Mouse (Mus musculus) midbrain, embryonic 11.5 days (tissue): ENCODE measurements around the gene Arhgap32. TPM values are rescaled to one million over a fixed set of nuclear protein-coding genes. Genes with fewer than 3 reads are reported as not detected.
A peak's percentile ranks its signal among the peaks of the same experiment; 100 is the strongest.

Source experiments
- ATAC-seq: fragments of 200-750 bp; cut with Nextera tagmentation; 2 replicates; pipeline ENCODE4 v1.8.0; 2017; ENCODE audit warnings: moderate TSS enrichment, moderate library complexity; ENCODE audit not compliant: low FRiP score
- DNase-seq: peaks from one replicate; pipeline ENCODE4 v3.0.0; 2015; ENCODE audit warnings: low spot score; ENCODE audit errors: missing footprints
- H3K27ac ChIP-seq: fragments of 300-500 bp; sonication (generic); 2 replicates; pipeline ENCODE4 v1.5.1; 2014; ENCODE audit warnings: low read depth, low read length
- H3K27me3 ChIP-seq: fragments of 300-500 bp; sonication (generic); 2 replicates; pipeline ENCODE4 v1.6.1; 2014; ENCODE audit warnings: mild to moderate bottlenecking, low read length, moderate library complexity, mixed read lengths; ENCODE audit not compliant: control insufficient read depth, insufficient read depth
- H3K36me3 ChIP-seq: fragments of 300-500 bp; sonication (generic); 2 replicates; pipeline ENCODE4 v1.6.1; 2014; ENCODE audit warnings: mild to moderate bottlenecking, low read length, moderate library complexity, mixed read lengths; ENCODE audit not compliant: control insufficient read depth, insufficient read depth
- H3K4me1 ChIP-seq: fragments of 300-500 bp; sonication (generic); 2 replicates; pipeline ENCODE4 v1.6.1; 2014; ENCODE audit warnings: low read length; ENCODE audit not compliant: control insufficient read depth, insufficient read depth
- H3K4me2 ChIP-seq: fragments of 300-500 bp; sonication (generic); 2 replicates; pipeline ENCODE4 v1.6.1; 2014; ENCODE audit warnings: mild to moderate bottlenecking, moderate library complexity
- H3K4me3 ChIP-seq: fragments of 300-500 bp; sonication (generic); 2 replicates; pipeline ENCODE4 v1.5.1; 2014; ENCODE audit warnings: low read depth, low read length
- H3K9ac ChIP-seq: fragments of 300-500 bp; sonication (generic); 2 replicates; pipeline ENCODE4 v1.6.1; 2014; ENCODE audit warnings: low read length
- H3K9me3 ChIP-seq: fragments of 300-500 bp; sonication (generic); 2 replicates; pipeline ENCODE4 v1.6.1; 2016; ENCODE audit warnings: low read length; ENCODE audit not compliant: control insufficient read depth
- WGBS: fragments of 180-500 bp; shearing (Covaris S2); extraction: QIAGEN DNeasy Blood & Tissue Kit; methylation state at CpG from one replicate; pipeline ENCODE4 v1.1.7; 2014; 5-methylcytosine and 5-hydroxymethylcytosine counted together
- polyA plus RNA-seq: library from polyadenylated mRNA; unstranded; fragments of >200 nt; fragmentation: Nextera tagmentation; extraction: Ambion mirVana; gene quantifications from 2 replicates; pipeline ENCODE4 v1.2.1, GENCODE M21; 2014

Gene Arhgap32
- polyA plus RNA-seq, 1 experiment from 2014 or later, result 7.2 TPM

DNA sequence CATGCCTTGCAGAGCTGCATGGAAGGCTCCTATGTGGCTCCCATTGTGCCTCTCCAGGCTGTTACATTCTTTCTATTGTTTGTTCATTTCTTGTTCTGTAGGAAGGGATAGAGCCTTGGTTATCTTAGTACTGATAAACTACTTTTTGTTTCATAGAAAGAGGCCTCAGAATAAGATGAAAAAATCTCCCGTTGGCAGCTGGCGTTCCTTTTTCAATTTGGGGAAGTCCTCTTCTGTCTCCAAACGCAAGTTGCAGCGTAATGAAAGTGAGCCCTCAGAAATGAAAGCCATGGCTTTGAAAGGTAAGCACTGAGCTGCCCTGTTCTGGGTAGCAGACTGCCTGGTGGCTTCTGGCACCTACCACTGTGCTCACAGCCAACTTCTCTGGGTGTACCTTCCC lies 134.6 kb downstream of the Arhgap32 start:
- 90% methylated on average over 4 of the region's 4 CpGs for WGBS
- Histone ChIP-seq H3K9me3 (no peaks in the 10 kb centered on the region), H3K4me2 (no peak overlapping the region), H3K9ac (no peak overlapping the region), H3K27me3 (no peaks in the 10 kb centered on the region), H3K27ac (no peak overlapping the region), H3K4me1 (no peaks in the 10 kb centered on the region), H3K36me3 (peaks cover 9% of the 10 kb centered on the region), H3K4me3 (no peak overlapping the region)
- no peak for ATAC-seq
- DNase-seq, result no peak

DNA sequence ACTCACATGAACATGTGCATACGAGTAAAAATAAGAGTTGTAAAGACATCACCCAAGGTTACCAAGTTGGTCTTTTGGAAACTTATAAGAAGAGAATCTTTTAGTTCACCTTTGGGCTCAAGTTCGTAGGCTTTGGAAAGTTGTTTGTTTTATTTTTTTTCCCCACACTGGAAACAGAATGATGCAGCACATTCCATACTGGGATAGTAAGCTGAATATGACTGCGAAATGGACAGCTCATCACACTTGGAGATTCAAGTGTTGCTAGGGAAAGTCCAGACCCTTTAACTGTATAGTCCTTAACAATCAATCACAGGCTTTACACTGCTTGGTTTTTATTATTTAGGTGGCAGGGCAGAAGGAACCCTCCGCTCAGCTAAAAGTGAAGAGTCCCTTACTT lies 137.8 kb downstream of the Arhgap32 start:
- DNase-seq (no peak), ATAC-seq (no peak)
- Histone ChIP-seq H3K4me3 (no peak overlapping the region), H3K4me1 (no peaks in the 10 kb centered on the region), H3K4me2 (no peak overlapping the region), H3K9ac (no peak overlapping the region), H3K27me3 (no peaks in the 10 kb centered on the region), H3K27ac (no peak overlapping the region), H3K9me3 (no peaks in the 10 kb centered on the region), H3K36me3 (peaks cover 15% of the 10 kb centered on the region)
- WGBS, result 90% methylated on average over 4 of the region's 4 CpGs

DNA sequence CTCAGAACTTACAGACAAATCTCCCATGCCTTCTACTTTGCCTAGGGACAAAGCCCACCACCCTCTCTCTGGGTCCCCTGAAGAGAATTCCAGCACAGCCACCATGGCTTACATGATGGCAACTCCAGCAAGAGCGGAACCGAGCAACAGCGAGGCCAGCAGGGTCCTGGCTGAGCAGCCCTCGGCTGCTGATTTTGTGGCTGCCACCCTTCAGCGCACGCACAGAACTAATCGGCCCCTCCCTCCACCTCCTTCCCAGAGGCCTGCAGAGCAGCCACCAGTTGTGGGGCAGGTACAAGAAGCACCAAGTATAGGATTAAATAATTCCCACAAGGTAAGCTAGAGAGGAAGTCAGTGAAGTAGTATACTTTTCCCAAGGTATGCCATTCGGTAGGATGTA lies 141.4 kb downstream of the Arhgap32 start:
- DNase-seq, result no peak

DNA sequence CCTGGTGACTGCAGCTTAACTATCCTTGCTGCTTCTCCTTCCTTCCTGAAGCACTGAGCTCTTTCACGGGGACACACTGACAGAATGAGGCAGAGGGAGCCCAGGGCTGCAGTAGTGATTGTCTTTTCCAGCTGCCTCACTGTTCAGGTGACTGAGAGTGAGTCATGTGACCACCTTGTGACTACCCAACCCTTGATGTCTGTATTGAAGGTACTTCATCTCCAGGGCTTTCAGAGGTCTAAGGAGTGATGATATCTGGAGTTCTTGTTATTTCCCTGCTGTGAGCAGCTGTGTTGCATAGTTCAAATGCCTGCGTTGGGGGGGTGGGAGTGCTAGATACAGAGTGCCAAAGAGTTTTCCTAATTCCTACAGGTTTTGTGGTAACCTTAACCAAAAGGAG lies 141.9 kb downstream of the Arhgap32 start:
- 73% methylated on average over 2 of the region's 2 CpGs for WGBS
- Histone ChIP-seq H3K4me1 (no peaks in the 10 kb centered on the region), H3K36me3 (peaks cover 18% of the 10 kb centered on the region), H3K4me3 (no peak overlapping the region), H3K4me2 (no peak overlapping the region), H3K27me3 (no peaks in the 10 kb centered on the region), H3K9ac (no peak overlapping the region), H3K9me3 (no peaks in the 10 kb centered on the region), H3K27ac (no peak overlapping the region)
- DNase-seq (no peak), ATAC-seq (no peak)

More for the DNA sequence above, 141.4 kb downstream of the Arhgap32 start:
- peaks cover 18% of the 10 kb centered on the region for H3K36me3 ChIP-seq
- H3K4me2 ChIP-seq, result no peak overlapping the region
- no peak for ATAC-seq
- no peaks in the 10 kb centered on the region for H3K4me1 ChIP-seq
- WGBS, result 53% methylated on average over 8 of the region's 8 CpGs
- no peak overlapping the region for H3K9ac ChIP-seq
- H3K27me3 ChIP-seq, result no peaks in the 10 kb centered on the region
- no peaks in the 10 kb centered on the region for H3K9me3 ChIP-seq
- no peak overlapping the region for H3K27ac ChIP-seq
- no peak overlapping the region for H3K4me3 ChIP-seq

DNA sequence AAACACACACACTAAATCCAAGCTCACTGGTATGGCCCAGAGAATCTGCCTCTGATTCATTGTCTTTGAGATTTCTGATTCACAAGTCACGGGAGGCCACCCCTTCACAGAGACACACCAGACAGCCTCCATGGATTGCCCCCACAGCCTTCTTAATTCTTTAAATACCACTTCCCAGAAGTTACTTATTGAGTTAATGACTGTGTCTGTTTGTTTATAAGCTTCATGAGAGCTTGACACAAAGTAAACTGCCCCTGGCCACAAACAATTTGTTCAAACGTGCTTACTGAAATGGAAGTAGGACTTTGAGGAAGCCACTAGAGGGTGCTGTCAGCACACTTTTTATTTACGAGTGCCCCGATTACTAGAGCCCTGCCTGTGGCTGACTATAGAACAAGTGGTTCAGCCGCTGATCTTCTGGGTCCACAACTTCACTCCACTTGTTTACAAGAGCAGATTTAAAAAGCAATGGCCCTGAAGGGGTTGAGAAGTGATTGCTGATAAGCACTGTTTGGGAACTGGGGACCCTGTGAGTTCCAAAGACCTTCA lies 156.0 kb downstream of the Arhgap32 start:
- DNase-seq (peak; percentile 93), ATAC-seq (peak; percentile 58; the same call in 1 of the 2 replicates)
- WGBS, result 14% methylated on average over 5 of the region's 5 CpGs
- no peak overlapping the region for H3K4me2 ChIP-seq
- H3K27me3 ChIP-seq, result no peaks in the 10 kb centered on the region
- H3K27ac ChIP-seq, result no peak overlapping the region
- H3K4me3 ChIP-seq, result no peak overlapping the region
- no peaks in the 10 kb centered on the region for H3K4me1 ChIP-seq
- no peaks in the 10 kb centered on the region for H3K36me3 ChIP-seq
- H3K9me3 ChIP-seq, result no peaks in the 10 kb centered on the region
- no peak overlapping the region for H3K9ac ChIP-seq

DNA sequence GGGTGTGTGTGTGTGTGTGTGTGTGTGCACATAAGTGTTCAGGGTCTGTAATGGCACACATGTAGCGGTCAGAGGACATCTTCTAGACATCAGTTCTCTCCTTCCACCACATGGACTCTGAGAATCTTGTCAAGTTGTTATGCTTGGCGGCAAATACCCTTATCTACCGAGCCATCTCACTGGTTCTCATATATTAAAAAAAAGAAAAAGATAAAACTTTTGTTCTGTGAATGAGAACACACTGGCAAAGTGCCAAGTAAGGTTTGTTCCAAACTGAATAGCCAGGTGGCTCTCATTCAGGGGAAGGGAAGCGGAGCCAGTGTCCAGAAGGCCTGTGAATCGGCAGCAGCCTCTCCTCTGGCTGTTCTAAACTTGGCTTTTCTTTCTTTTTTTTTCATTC lies 162.1 kb downstream of the Arhgap32 start:
- no peak overlapping the region for H3K27ac ChIP-seq
- H3K9ac ChIP-seq, result no peak overlapping the region
- no peak overlapping the region for H3K4me2 ChIP-seq
- 93% methylated on average over 5 of the region's 5 CpGs for WGBS
- no peaks in the 10 kb centered on the region for H3K36me3 ChIP-seq
- H3K9me3 ChIP-seq, result no peaks in the 10 kb centered on the region
- ATAC-seq (no peak), DNase-seq (no peak)
- H3K27me3 ChIP-seq, result no peaks in the 10 kb centered on the region
- H3K4me1 ChIP-seq, result no peaks in the 10 kb centered on the region
- no peak overlapping the region for H3K4me3 ChIP-seq

DNA sequence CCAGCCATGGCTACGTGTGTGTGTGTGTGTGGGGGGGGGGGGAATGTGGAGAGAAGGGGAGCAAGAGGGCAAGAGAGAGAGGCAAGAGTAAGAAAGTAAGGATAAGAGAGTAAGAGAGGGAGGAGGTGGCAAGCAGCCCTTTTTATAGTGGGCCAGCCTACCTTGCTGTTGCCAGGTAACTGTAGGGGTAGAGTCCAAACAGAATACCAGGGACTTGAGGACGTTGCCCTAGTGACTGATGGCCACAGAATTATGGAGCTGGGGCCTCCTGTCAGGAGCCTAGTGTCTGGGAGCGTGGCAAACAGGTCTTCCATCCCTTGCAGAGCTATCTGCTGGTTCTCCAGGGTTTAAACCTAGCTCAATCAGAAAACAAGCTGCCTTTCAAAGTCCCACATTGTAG lies 163.9 kb downstream of the Arhgap32 start:
- ATAC-seq, result no peak
- Histone ChIP-seq H3K9ac (no peak overlapping the region), H3K4me1 (no peaks in the 10 kb centered on the region)

DNA sequence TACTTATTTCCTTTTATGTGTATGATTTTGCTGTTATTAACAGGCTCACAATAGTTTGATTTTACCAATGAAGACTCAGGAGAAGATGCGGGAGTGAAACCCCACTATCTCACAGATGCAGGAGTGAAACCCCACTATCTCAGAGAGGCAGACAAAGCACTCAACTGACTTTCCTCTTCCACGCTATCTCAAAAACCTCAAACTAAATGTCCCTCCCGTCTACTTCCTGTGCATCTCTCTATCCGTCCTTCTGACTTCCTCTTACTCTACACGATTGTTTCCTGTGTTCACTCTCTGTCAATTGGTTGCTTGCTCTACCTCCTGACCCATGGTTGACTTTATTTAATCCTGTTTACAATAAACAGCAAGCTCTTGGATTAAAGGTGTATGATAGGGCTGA lies 164.5 kb downstream of the Arhgap32 start:
- WGBS, result 87% methylated on average over 5 of the region's 5 CpGs
- DNase-seq, result no peak

More for the DNA sequence above, 163.9 kb downstream of the Arhgap32 start:
- no peak overlapping the region for H3K4me2 ChIP-seq
- no peaks in the 10 kb centered on the region for H3K36me3 ChIP-seq
- no peak for DNase-seq
- no peak overlapping the region for H3K4me3 ChIP-seq
- no peaks in the 10 kb centered on the region for H3K27me3 ChIP-seq
- WGBS, result 58% methylated on average over 3 of the region's 3 CpGs
- H3K9me3 ChIP-seq, result no peaks in the 10 kb centered on the region
- no peak overlapping the region for H3K27ac ChIP-seq

DNA sequence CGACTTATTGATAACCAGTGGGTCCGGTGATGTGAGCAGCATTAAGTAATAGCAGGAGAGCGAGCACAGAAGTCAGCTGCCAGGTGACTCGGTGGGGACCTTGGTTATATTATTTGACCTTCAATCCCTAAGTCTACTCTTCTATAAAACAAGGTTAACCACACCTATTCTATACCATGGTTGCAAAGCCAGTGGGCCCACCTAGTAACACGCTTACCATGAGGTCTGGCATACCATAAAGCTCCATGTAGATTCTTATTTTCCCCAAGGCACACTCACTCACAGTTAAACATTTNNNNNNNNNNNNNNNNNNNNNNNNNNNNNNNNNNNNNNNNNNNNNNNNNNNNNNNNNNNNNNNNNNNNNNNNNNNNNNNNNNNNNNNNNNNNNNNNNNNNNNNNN lies 167.7 kb downstream of the Arhgap32 start:
- H3K4me2 ChIP-seq, result no peak overlapping the region
- no peaks in the 10 kb centered on the region for H3K27me3 ChIP-seq
- H3K4me1 ChIP-seq, result no peaks in the 10 kb centered on the region
- 89% methylated on average over 5 of the region's 5 CpGs for WGBS
- H3K9ac ChIP-seq, result no peak overlapping the region
- H3K9me3 ChIP-seq, result 0 out of 2 replicates have a peak, but pooled peaks cover 2% of the 10 kb centered on the region
- no peak overlapping the region for H3K27ac ChIP-seq
- H3K4me3 ChIP-seq, result no peak overlapping the region
- H3K36me3 ChIP-seq, result no peaks in the 10 kb centered on the region
- ATAC-seq (no peak), DNase-seq (no peak)

More for the DNA sequence above, 164.5 kb downstream of the Arhgap32 start:
- H3K9me3 ChIP-seq, result no peaks in the 10 kb centered on the region
- H3K4me2 ChIP-seq, result no peak overlapping the region
- no peaks in the 10 kb centered on the region for H3K27me3 ChIP-seq
- H3K27ac ChIP-seq, result no peak overlapping the region
- H3K36me3 ChIP-seq, result no peaks in the 10 kb centered on the region
- H3K9ac ChIP-seq, result no peak overlapping the region
- ATAC-seq, result no peak
- no peaks in the 10 kb centered on the region for H3K4me1 ChIP-seq
- no peak overlapping the region for H3K4me3 ChIP-seq
